Mouse (Mus musculus): Measurements from ENCODE around the gene Ncaph2. TPM values are rescaled to one million over a fixed set of nuclear protein-coding genes. Genes with fewer than 3 reads are reported as not detected.

The Ncaph2 gene
- polyA plus RNA-seq, 1 experiment from 2014 or later: 171 TPM

GRCm38 (mm10) chr15:89387127-89387526, 31.6 kb downstream of the Ncaph2 start:
- DNase-seq (ENCODE audit: low spot score) (no peak), ATAC-seq (replicated peaks; ENCODE audit: insufficient number of reproducible peaks, low FRiP score, low TSS enrichment, low read depth) (no peak)
- 36% methylated on average over 12 of the region's 12 CpGs for WGBS
- Histone ChIP-seq H3K4me1 (ENCODE audit: control insufficient read depth, insufficient read depth, low read length) (no peaks in the 10 kb centered on the region), H3K4me2 (ENCODE audit: low read depth, low read length) (no peak overlapping the region), H3K36me3 (replicated peaks; ENCODE audit: control insufficient read depth, insufficient read depth, low read depth, low read length) (no peaks in the 10 kb centered on the region), H3K9me3 (replicated peaks; ENCODE audit: control insufficient read depth, low read length) (no peaks in the 10 kb centered on the region), H3K9ac (replicated peaks; ENCODE audit: low read length) (no peak overlapping the region), H3K4me3 (ENCODE audit: low read depth, low read length) (no peak overlapping the region), H3K27me3 (ENCODE audit: control insufficient read depth, insufficient read depth, low read length) (no peaks in the 10 kb centered on the region), H3K27ac (replicated peaks; ENCODE audit: low read depth, low read length) (no peak overlapping the region)

- no peaks in the 10 kb centered on the region for H3K4me1 ChIP-seq (ENCODE audit: control insufficient read depth, insufficient read depth, low read length)
- H3K9me3 ChIP-seq (replicated peaks; ENCODE audit: control insufficient read depth, low read length): no peaks in the 10 kb centered on the region
- no peak overlapping the region for H3K4me3 ChIP-seq (ENCODE audit: low read depth, low read length)
- no peak for DNase-seq (ENCODE audit: low spot score)
- H3K36me3 ChIP-seq (replicated peaks; ENCODE audit: control insufficient read depth, insufficient read depth, low read depth, low read length): no peaks in the 10 kb centered on the region
- H3K4me2 ChIP-seq (ENCODE audit: low read depth, low read length): no peak overlapping the region
- no peaks in the 10 kb centered on the region for H3K27me3 ChIP-seq (ENCODE audit: control insufficient read depth, insufficient read depth, low read length)
- no peak for ATAC-seq (replicated peaks; ENCODE audit: insufficient number of reproducible peaks, low FRiP score, low TSS enrichment, low read depth)
- no peak overlapping the region for H3K9ac ChIP-seq (replicated peaks; ENCODE audit: low read length)
- 93% methylated on average over 10 of the region's 10 CpGs for WGBS
- no peak overlapping the region for H3K27ac ChIP-seq (replicated peaks; ENCODE audit: low read depth, low read length)
Observed at GRCm38 (mm10) chr15:89390081-89390480, 34.6 kb downstream of the Ncaph2 start.

GRCm38 (mm10) chr15:89396883-89397282, 41.4 kb downstream of the Ncaph2 start:
- H3K27ac ChIP-seq (replicated peaks; ENCODE audit: low read depth, low read length): no peak overlapping the region
- H3K4me1 ChIP-seq (ENCODE audit: control insufficient read depth, insufficient read depth, low read length): no peaks in the 10 kb centered on the region
- no peaks in the 10 kb centered on the region for H3K9me3 ChIP-seq (replicated peaks; ENCODE audit: control insufficient read depth, low read length)
- no peak overlapping the region for H3K4me2 ChIP-seq (ENCODE audit: low read depth, low read length)
- ATAC-seq (replicated peaks; ENCODE audit: insufficient number of reproducible peaks, low FRiP score, low TSS enrichment, low read depth) (no peak), DNase-seq (ENCODE audit: low spot score) (no peak)
- no peak overlapping the region for H3K4me3 ChIP-seq (ENCODE audit: low read depth, low read length)
- no peaks in the 10 kb centered on the region for H3K27me3 ChIP-seq (ENCODE audit: control insufficient read depth, insufficient read depth, low read length)
- WGBS: 89% methylated on average over 4 of the region's 4 CpGs
- H3K36me3 ChIP-seq (replicated peaks; ENCODE audit: control insufficient read depth, insufficient read depth, low read depth, low read length): no peaks in the 10 kb centered on the region
- H3K9ac ChIP-seq (replicated peaks; ENCODE audit: low read length): no peak overlapping the region

DNA sequence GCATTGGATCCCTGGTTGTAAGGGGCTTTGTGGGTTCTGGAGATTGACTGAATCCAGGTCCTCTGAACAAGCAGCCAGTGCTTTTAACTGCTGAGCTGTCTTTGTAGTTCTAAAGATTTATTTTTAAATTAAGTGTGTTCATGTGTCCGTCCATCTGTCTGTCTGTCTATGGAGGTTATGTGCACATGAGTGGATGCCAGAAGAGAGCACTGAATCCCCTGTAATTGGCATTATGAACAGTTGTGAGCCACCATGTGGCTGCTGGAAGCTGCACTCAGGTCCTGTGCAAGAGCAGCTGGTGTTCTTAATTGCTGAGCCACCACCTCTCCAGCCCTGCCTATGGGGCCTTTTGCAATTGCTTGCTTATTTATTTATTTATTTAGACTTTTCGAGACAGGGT, 42.6 kb downstream of the Ncaph2 start:
- Histone ChIP-seq H3K4me3 (ENCODE audit: low read depth, low read length) (no peak overlapping the region), H3K27ac (replicated peaks; ENCODE audit: low read depth, low read length) (no peak overlapping the region), H3K9me3 (replicated peaks; ENCODE audit: control insufficient read depth, low read length) (no peaks in the 10 kb centered on the region), H3K4me2 (ENCODE audit: low read depth, low read length) (no peak overlapping the region), H3K36me3 (replicated peaks; ENCODE audit: control insufficient read depth, insufficient read depth, low read depth, low read length) (no peaks in the 10 kb centered on the region), H3K4me1 (ENCODE audit: control insufficient read depth, insufficient read depth, low read length) (no peaks in the 10 kb centered on the region), H3K9ac (replicated peaks; ENCODE audit: low read length) (no peak overlapping the region), H3K27me3 (ENCODE audit: control insufficient read depth, insufficient read depth, low read length) (no peaks in the 10 kb centered on the region)
- DNase-seq (ENCODE audit: low spot score) (no peak), ATAC-seq (replicated peaks; ENCODE audit: insufficient number of reproducible peaks, low FRiP score, low TSS enrichment, low read depth) (no peak)
- 87% methylated on average over 2 of the region's 2 CpGs for WGBS

DNA sequence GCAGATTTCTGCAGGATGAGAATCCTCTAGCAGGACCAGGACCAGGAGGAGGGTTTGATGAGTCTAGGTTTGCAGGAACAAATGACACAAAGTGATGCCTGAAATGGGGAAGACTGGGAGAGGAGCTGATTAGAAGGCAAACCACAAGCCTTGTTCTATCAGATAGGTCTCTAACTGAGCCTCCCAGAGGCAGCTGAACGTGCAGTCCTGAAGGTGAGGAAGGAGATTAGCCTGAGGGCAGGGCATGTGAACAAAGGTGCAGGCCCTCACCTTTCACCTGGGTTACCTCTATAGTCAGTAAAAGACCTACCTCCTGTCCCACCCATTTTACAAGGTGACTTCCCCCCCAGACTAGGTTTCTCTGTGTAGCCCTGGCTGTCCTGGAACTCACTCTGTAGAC, 44.2 kb downstream of the Ncaph2 start:
- H3K36me3 ChIP-seq (replicated peaks; ENCODE audit: control insufficient read depth, insufficient read depth, low read depth, low read length): no peaks in the 10 kb centered on the region
- 82% methylated on average over 1 of the region's 1 CpGs for WGBS
- ATAC-seq (replicated peaks; ENCODE audit: insufficient number of reproducible peaks, low FRiP score, low TSS enrichment, low read depth): no peak
- no peaks in the 10 kb centered on the region for H3K27me3 ChIP-seq (ENCODE audit: control insufficient read depth, insufficient read depth, low read length)
- H3K4me3 ChIP-seq (ENCODE audit: low read depth, low read length): no peak overlapping the region
- H3K4me1 ChIP-seq (ENCODE audit: control insufficient read depth, insufficient read depth, low read length): no peaks in the 10 kb centered on the region
- H3K27ac ChIP-seq (replicated peaks; ENCODE audit: low read depth, low read length): no peak overlapping the region
- H3K9me3 ChIP-seq (replicated peaks; ENCODE audit: control insufficient read depth, low read length): no peaks in the 10 kb centered on the region
- DNase-seq (ENCODE audit: low spot score): no peak
- H3K4me2 ChIP-seq (ENCODE audit: low read depth, low read length): no peak overlapping the region
- no peak overlapping the region for H3K9ac ChIP-seq (replicated peaks; ENCODE audit: low read length)

DNA sequence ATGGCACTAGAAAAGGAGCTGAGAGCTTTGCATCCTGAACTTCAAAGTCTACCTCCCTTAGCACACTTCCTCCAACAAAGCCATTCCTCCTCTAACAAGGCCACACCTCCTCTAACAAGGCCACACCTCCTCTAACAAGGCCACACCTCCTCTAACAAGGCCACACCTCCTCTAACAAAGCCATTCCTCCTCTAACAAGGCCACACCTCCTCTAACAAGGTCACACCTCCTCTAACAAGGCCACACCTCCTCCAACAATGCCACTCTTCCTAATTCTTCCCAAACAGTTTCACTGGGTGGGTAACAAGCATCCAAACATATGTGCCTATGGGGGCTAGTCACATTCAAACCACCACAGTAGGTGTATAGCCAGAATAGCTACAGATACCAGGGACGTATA, 47.0 kb downstream of the Ncaph2 start:
- Histone ChIP-seq H3K36me3 (replicated peaks; ENCODE audit: control insufficient read depth, insufficient read depth, low read depth, low read length) (no peaks in the 10 kb centered on the region), H3K27me3 (ENCODE audit: control insufficient read depth, insufficient read depth, low read length) (no peaks in the 10 kb centered on the region), H3K9ac (replicated peaks; ENCODE audit: low read length) (no peak overlapping the region), H3K4me2 (ENCODE audit: low read depth, low read length) (no peak overlapping the region), H3K27ac (replicated peaks; ENCODE audit: low read depth, low read length) (no peak overlapping the region), H3K9me3 (replicated peaks; ENCODE audit: control insufficient read depth, low read length) (no peaks in the 10 kb centered on the region), H3K4me1 (ENCODE audit: control insufficient read depth, insufficient read depth, low read length) (no peaks in the 10 kb centered on the region), H3K4me3 (ENCODE audit: low read depth, low read length) (no peak overlapping the region)
- WGBS: 70% methylated on average over 1 of the region's 1 CpGs
- no peak for ATAC-seq (replicated peaks; ENCODE audit: insufficient number of reproducible peaks, low FRiP score, low TSS enrichment, low read depth)
- DNase-seq (ENCODE audit: low spot score): no peak

- no peaks in the 10 kb centered on the region for H3K4me1 ChIP-seq (ENCODE audit: control insufficient read depth, insufficient read depth, low read length)
- WGBS: 84% methylated on average over 10 of the region's 10 CpGs
- H3K4me3 ChIP-seq (ENCODE audit: low read depth, low read length): no peak overlapping the region
- ATAC-seq (replicated peaks; ENCODE audit: insufficient number of reproducible peaks, low FRiP score, low TSS enrichment, low read depth): no peak
- H3K9me3 ChIP-seq (replicated peaks; ENCODE audit: control insufficient read depth, low read length): no peaks in the 10 kb centered on the region
- H3K9ac ChIP-seq (replicated peaks; ENCODE audit: low read length): no peak overlapping the region
- no peaks in the 10 kb centered on the region for H3K36me3 ChIP-seq (replicated peaks; ENCODE audit: control insufficient read depth, insufficient read depth, low read depth, low read length)
- no peak for DNase-seq (ENCODE audit: low spot score)
- H3K27ac ChIP-seq (replicated peaks; ENCODE audit: low read depth, low read length): no peak overlapping the region
- no peaks in the 10 kb centered on the region for H3K27me3 ChIP-seq (ENCODE audit: control insufficient read depth, insufficient read depth, low read length)
- H3K4me2 ChIP-seq (ENCODE audit: low read depth, low read length): no peak overlapping the region
Observed at GRCm38 (mm10) chr15:89404831-89405623, 49.5 kb downstream of the Ncaph2 start.

- Histone ChIP-seq H3K27ac (replicated peaks; ENCODE audit: low read depth, low read length) (no peak overlapping the region), H3K4me1 (ENCODE audit: control insufficient read depth, insufficient read depth, low read length) (no peaks in the 10 kb centered on the region), H3K27me3 (ENCODE audit: control insufficient read depth, insufficient read depth, low read length) (no peaks in the 10 kb centered on the region), H3K36me3 (replicated peaks; ENCODE audit: control insufficient read depth, insufficient read depth, low read depth, low read length) (no peaks in the 10 kb centered on the region), H3K9ac (replicated peaks; ENCODE audit: low read length) (no peak overlapping the region), H3K4me2 (ENCODE audit: low read depth, low read length) (no peak overlapping the region), H3K9me3 (replicated peaks; ENCODE audit: control insufficient read depth, low read length) (no peaks in the 10 kb centered on the region), H3K4me3 (ENCODE audit: low read depth, low read length) (no peak overlapping the region)
- no peak for DNase-seq (ENCODE audit: low spot score)
- no peak for ATAC-seq (replicated peaks; ENCODE audit: insufficient number of reproducible peaks, low FRiP score, low TSS enrichment, low read depth)
Observed at GRCm38 (mm10) chr15:89406691-89407090, 51.2 kb downstream of the Ncaph2 start.
